Mouse (Mus musculus) cerebellum, adult 11 months (tissue): Measurements from ENCODE around the gene Kctd12b.
"Not testable (repeated sequence)": the region's sequence is repeated elsewhere in the genome, so short reads cannot be mapped to it uniquely, and the experiment has no call there.

Source experiments
- DNase-seq: peaks from one replicate; pipeline ENCODE4 v3.0.0; 2022

The Kctd12b gene

DNA sequence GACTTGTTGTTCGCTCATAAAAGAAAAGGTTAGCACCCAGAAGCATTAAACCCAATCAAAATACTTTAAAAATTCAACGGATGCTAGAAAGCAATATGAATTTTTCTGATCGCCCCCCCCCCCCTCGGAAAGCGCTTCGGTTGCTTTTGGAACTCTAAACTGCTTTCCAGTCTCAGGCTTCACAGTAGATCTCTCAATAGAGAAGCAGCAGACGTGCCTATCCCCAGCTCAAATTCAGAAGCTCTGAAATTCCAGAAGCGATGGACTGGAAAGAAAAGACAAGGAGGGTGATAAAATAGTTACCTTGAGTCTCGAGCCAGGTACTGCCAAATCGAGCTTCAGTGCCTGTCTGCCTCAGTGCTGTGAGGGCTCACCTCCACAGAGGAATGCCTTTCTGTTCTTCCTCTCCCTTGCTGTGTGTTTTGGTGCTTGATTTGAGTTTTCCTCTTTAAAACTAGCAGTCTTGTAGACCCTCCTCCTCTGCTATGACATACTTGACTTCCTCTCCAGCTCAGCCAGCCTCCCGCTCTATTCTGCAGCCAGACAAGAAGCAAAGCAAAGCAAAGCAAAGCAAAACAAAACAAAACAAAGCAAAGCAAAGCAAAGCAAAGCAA lies at the start of gene Kctd12b:
Gene Kctd12b, minus strand, starts transcription at position 610 of the 614 bp plus-strand sequence.
- DNase-seq, result no peak

DNA sequence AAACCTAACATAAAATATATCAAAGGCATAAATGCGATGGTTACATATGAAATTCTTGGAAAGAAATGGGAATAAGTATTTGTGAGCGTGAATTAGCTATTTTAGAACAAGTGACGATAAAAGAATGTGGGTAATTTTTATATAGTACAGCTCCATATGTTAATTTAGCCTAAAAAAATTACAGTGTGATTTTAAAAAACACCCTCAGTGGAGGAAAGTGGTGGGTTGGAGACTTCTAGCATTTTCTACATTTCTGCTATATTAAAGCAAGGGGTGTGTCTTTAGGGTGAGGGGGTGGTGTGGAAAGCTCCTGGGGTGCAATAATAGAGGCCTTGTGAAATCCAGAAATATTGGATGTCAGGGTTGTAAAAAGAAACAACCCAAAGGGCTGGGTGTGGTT lies 46.3 kb upstream of the Kctd12b start:
- no peak for DNase-seq

DNA sequence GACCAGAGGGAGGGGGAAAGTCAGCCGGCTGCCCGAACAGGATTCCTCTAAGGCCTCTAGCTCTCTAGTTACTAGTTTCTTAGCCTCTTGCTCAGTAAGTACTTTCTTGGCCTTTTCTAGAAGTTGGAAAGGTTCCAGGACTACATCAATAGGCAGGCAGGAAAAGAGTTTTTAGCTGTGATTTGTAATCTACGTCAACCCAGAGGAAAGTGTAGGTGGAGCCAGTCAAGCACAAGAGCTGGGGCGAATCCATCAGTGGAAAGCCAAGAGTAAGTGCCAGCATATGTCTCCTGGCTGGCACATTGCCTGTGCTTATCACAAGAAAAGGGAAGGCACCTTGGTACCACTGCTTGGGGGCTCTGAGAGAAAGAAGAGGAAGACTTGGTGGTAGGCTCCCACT lies 39.5 kb upstream of the Kctd12b start:
- DNase-seq, result no peak

DNA sequence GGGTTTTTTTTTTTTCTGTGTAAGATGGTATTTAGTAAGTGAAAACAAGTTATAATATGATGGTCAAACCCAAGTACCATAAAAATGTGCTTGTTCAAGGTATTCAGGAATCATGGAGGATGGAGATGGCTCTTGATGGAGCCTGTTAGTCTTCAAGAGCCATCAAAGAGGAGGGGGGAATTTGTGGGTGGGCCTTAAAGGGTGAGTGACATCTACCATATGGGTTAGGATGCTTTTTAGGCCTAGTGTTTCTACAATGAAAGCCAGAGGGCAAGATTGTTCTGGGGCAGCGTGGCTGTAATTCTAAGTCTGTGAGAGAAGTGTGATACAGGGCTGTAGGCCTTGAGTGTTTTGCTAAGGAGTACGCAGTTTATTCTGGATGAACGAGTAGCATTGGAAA lies 28.2 kb upstream of the Kctd12b start:
- peak; percentile 5 for DNase-seq

DNA sequence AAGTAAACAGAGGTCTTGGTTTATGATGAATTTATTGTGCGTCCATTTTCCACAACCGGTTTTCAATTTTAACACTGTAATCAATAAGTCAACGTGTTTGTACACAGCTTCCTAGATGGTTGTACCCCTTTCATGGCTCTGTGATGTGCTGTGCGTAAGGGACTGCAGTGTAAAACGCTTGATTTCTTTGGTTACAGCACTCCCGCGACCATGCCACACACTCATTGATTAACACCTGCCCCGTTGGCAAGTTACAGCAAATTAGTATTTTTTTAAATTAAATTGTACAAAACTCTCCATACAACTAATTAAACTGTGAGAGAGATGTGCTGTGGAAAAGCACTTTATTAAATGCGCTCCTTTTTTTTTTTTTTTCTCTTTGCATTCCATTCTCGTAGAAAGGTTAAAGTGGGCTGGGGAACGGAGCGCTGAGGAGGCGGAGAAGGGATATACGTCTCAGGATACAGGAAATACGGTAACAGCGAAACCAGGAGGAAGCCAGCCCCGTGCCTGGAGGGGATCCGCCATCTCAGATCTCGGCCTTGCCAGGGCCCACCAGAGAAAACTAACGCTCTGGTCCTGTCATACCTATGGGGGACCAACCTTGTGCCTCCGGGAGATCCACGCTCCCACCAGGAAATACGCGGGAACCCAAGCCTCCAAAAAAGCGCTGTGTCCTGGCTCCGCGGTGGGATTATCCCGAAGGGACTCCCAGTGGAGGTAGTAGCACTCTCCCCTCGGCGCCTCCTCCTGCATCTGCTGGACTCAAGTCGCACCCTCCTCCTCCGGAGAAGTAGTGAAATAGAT lies 27.1 kb upstream of the Kctd12b start, which contains the start of gene Nbdy:
Gene Nbdy, plus strand, starts transcription at position 481 of the 807 bp plus-strand sequence.
- peak; percentile 35 for DNase-seq

DNA sequence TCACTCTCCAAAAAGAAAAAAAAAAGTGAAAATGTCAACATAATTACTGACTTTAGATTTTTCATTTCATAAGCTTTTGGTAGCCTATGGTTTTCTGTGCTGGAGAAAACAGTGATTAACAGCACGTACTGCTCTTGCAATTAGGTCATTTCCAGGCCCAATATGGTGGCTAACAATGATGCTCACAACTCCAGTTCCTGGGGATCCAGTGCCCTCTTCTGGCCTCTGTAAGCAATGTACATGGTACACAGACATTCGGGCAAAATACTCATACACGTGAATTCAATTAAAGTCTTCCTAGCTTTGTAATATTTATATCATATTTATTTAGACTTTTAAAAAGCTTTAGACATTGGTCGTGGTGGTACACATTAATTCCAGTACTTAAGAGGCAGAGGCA lies 23.4 kb upstream of the Kctd12b start:
- DNase-seq, result no peak

DNA sequence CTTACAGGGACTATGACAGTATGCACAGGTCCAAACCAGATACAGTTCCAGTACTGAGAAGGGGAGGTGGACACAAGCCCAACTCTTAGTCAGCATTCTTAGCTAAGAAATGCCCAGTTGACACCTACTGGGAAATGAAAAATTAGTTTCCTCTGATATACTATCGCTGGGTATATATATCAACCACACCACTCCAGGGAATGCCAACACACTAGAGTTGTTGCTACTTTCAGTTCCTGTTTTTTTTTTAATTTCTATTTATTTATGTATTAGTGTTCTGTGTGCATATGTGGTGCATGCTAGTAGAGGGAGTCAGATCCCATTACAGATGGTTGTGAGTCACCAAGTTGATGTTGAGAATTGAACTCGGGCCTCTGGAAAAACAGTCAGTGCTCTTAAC lies 20.5 kb upstream of the Kctd12b start:
- DNase-seq, result no peak

DNA sequence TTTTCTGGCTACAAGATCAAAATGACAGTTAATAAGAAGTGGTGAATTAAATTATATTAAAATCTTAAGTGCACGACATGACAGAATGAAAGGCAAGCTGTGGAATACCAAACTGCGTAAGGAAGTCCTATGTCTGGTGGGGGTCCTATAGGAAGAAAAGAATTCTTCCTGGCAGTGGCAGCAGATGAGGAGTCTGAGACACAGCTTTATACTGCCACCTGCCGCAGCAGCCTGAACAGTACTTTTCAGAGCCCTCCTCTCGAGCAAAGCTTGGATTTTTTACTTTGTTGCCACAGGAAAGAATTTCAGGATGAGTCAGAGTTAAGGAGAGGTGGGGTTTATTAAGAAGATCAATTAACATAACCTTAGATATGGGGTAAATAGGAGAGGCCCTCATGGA lies 11.5 kb upstream of the Kctd12b start:
- no peak for DNase-seq

DNA sequence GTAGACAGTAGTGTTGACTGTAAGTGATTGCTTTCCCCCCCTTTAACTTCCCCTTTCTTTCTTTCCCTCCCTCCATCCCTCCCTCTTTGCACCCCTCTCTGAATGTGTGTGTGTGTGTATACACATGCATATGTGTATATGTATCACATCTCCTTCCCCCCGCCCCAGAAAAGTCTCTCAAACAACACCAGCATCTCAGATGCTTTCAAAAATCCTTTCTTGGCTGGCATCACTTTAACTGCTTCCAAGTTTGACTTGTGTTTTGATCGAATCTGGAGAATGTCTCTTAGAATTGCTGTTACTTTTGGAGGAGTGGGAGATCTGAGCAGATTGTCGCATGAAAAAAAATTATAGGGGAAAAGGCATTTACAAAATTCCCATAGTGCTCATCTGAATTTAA lies 4.3 kb upstream of the Kctd12b start:
- DNase-seq, result no peak

DNA sequence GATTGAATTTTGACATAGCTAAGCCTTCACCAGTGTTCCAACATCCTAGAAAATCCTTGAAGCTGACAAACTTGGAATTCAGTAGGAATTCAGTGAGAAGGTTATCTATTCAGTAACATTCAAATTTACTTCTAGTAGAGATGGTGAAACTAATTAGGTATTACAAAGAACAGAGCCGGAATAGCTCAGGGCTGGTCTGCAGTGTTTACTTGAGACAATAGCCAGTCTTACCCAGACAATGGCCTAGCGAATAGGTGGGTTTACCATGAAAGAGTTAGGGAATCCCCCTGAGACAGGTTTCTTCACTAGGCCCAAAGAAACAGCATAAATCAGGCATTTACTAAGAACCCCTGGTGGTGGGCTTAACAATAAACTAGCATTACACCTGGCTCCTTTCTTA lies 28.0 kb downstream of the Kctd12b start:
- DNase-seq, result not testable (repeated sequence)

DNA sequence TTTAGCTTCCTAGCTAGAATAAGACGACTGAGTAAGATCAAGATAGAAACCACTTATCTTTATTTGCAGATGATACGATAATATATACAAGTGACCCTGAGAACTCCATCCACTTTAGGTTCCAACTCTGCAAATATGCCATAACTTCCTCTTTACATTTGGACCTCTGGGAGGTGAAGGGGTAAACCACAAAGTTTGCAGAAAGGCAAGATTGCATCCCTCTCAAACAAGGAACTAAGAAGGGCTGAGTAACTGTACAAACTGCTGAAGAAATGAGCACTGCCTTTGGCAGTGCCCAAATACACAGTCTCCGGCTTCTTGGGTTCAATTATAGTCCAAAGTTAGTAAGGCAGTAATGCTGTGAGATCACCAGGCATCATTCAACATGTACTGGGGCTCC lies 31.3 kb downstream of the Kctd12b start:
- DNase-seq, result no peak

DNA sequence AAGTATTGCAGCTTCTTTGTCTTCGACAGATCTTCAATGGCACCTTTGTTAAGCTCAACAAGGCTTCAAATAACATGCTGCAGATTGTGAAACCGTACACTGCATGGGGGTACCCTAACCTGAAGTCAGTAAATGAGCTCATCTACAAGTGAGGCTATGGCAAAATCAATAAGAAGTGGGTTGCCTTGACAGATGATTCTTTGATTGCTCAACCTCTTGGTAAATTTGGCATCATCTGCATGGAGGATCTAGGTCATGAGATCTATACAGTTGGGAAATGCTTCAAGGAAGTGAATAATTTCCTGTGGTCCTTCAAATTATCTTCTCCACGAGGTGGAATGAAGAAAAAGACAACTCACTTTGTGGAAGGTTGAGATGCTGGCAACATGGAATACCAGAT lies 39.2 kb downstream of the Kctd12b start:
- DNase-seq, result no peak

DNA sequence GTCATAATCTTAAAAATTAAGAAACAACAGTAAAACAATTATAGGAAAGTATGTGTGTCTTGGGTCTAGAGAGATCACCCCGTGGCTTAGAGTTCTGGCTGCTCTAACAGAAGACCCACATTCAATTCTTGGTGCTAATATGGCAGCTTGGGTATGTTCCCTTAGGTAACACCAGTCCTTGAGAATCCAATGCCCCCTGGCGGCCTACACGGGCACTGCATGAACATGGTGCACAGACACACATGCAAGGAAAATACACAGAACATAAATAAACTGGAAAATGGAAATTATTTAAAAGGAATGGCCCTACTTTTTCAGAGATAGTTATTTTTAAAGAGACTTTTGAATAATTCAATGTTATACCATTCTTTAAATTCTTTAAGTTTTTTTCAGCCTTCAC lies 55.6 kb downstream of the Kctd12b start:
- no peak for DNase-seq

DNA sequence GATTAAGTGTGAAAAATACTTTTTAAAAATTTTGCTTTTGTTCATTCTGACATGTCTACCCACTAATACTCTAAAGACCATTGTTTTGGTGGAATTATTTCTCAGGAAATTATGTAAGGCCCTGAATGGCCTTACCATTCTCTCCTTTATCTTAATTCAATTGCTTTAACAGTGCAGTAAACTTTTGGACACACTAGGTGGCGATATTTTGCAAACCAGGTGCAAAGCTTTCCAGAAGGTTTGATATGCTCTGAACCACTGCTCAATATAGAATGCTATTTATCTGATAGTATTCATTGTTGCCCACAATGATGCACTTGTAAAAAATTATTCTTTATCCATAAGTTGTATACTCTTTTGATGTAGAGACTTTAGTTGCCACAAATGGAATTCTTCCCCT lies 59.9 kb downstream of the Kctd12b start:
- DNase-seq, result no peak
